Mouse (Mus musculus) heart, postnatal 0 days (tissue): ENCODE results near the gene Alk.

Experiments
- CTCF ChIP-seq: IDR thresholded peaks from 2 replicates; pipeline ENCODE4 v1.5.1; 2016; ENCODE audit warnings: antibody characterized with exemption, control low read depth, low read depth
- EP300 ChIP-seq: IDR thresholded peaks from 2 replicates; pipeline ENCODE4 v1.6.1; 2016; ENCODE audit warnings: antibody characterized with exemption, low read depth

- TF ChIP-seq CTCF, result no peak
- TF ChIP-seq EP300, result no peak
These were observed 351.0 kb downstream of the Alk start for GRCm38 (mm10) chr17:72253411-72253810.
